Mouse (Mus musculus) midbrain, embryonic 11.5 days (tissue): ENCODE results near the gene Msi2. TPM values are rescaled to one million over a fixed set of nuclear protein-coding genes. Genes with fewer than 3 reads are reported as not detected.

Experiments used
- ATAC-seq: fragments of 200-750 bp; cut with Nextera tagmentation; 2 replicates; pipeline ENCODE4 v1.8.0; 2017; ENCODE audit warnings: moderate TSS enrichment, moderate library complexity; ENCODE audit not compliant: low FRiP score
- DNase-seq: peaks from one replicate; pipeline ENCODE4 v3.0.0; 2015; ENCODE audit warnings: low spot score; ENCODE audit errors: missing footprints
- H3K27ac ChIP-seq: fragments of 300-500 bp; sonication (generic); 2 replicates; pipeline ENCODE4 v1.5.1; 2014; ENCODE audit warnings: low read depth, low read length
- H3K27me3 ChIP-seq: fragments of 300-500 bp; sonication (generic); 2 replicates; pipeline ENCODE4 v1.6.1; 2014; ENCODE audit warnings: mild to moderate bottlenecking, low read length, moderate library complexity, mixed read lengths; ENCODE audit not compliant: control insufficient read depth, insufficient read depth
- H3K36me3 ChIP-seq: fragments of 300-500 bp; sonication (generic); 2 replicates; pipeline ENCODE4 v1.6.1; 2014; ENCODE audit warnings: mild to moderate bottlenecking, low read length, moderate library complexity, mixed read lengths; ENCODE audit not compliant: control insufficient read depth, insufficient read depth
- H3K4me1 ChIP-seq: fragments of 300-500 bp; sonication (generic); 2 replicates; pipeline ENCODE4 v1.6.1; 2014; ENCODE audit warnings: low read length; ENCODE audit not compliant: control insufficient read depth, insufficient read depth
- H3K4me2 ChIP-seq: fragments of 300-500 bp; sonication (generic); 2 replicates; pipeline ENCODE4 v1.6.1; 2014; ENCODE audit warnings: mild to moderate bottlenecking, moderate library complexity
- H3K4me3 ChIP-seq: fragments of 300-500 bp; sonication (generic); 2 replicates; pipeline ENCODE4 v1.5.1; 2014; ENCODE audit warnings: low read depth, low read length
- H3K9ac ChIP-seq: fragments of 300-500 bp; sonication (generic); 2 replicates; pipeline ENCODE4 v1.6.1; 2014; ENCODE audit warnings: low read length
- H3K9me3 ChIP-seq: fragments of 300-500 bp; sonication (generic); 2 replicates; pipeline ENCODE4 v1.6.1; 2016; ENCODE audit warnings: low read length; ENCODE audit not compliant: control insufficient read depth
- WGBS: fragments of 180-500 bp; shearing (Covaris S2); extraction: QIAGEN DNeasy Blood & Tissue Kit; methylation state at CpG from one replicate; pipeline ENCODE4 v1.1.7; 2014; 5-methylcytosine and 5-hydroxymethylcytosine counted together
- polyA plus RNA-seq: library from polyadenylated mRNA; unstranded; fragments of >200 nt; fragmentation: Nextera tagmentation; extraction: Ambion mirVana; gene quantifications from 2 replicates; pipeline ENCODE4 v1.2.1, GENCODE M21; 2014

Gene Msi2
- polyA plus RNA-seq, 1 experiment from 2014 or later: 27.0 TPM

GRCm38 (mm10) chr11:88583259-88583833 lies 135.0 kb downstream of the Msi2 start:
- H3K9ac ChIP-seq: peak overlapping the region; percentile 61
- ATAC-seq: peak; percentile 74

GRCm38 (mm10) chr11:88582781-88583180 lies 135.5 kb downstream of the Msi2 start:
- Histone ChIP-seq H3K9me3 (no peaks in the 10 kb centered on the region), H3K27ac (peak overlapping the region; percentile 97), H3K4me1 (peaks cover 78% of the 10 kb centered on the region), H3K36me3 (no peaks in the 10 kb centered on the region), H3K27me3 (no peaks in the 10 kb centered on the region), H3K4me3 (no peak overlapping the region), H3K9ac (peak overlapping the region; percentile 61), H3K4me2 (peak overlapping the region; percentile 39)
- 0 out of 2 replicates have a peak, but pooled peaks have one; percentile 7 for ATAC-seq
- DNase-seq: peak; percentile 96
- 2% methylated on average over 7 of the region's 7 CpGs for WGBS

More at GRCm38 (mm10) chr11:88583259-88583833, 135.0 kb downstream of the Msi2 start:
- H3K27ac ChIP-seq: peak overlapping the region; percentile 97
- H3K9me3 ChIP-seq: no peaks in the 10 kb centered on the region
- no peaks in the 10 kb centered on the region for H3K36me3 ChIP-seq
- WGBS: under 1% methylated on average over 8 of the region's 8 CpGs
- H3K4me1 ChIP-seq: peaks cover 82% of the 10 kb centered on the region
- peak; percentile 95 for DNase-seq
- H3K4me3 ChIP-seq: no peak overlapping the region
- H3K4me2 ChIP-seq: peak overlapping the region; percentile 39
- H3K27me3 ChIP-seq: no peaks in the 10 kb centered on the region

DNA sequence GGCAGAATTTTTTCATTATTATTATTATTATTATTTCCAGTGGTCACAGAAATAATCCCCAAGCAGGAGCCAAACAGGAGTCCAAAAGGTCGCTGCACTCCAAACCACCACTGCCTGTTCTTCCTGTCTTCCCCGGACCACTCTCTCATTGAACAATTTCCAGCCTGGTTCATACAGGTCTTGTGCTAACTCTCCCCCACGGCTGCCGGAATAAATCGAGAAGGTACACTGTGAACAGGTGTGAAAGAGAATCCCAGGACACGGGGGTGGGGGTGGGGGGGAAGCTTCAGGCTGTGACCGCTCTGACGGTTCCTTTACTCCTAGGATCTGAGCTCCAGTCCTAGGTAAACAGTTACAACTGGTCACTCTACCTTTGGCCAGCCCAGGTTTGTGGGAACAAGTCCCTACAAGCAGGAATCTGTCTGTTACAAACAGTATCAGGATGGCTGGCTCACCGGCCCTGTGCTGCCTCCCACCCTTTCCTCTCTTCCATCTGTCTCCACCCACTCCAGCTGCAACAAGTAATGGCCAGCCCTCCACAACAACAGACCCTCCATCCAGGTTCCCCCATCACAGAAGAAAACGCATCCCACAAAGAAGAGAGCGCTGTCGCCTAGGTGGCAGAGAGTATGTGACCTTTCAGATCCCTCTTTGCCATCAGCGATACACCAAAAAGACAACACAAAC lies 136.1 kb downstream of the Msi2 start:
- peak; percentile 10; the same call in 1 of the 2 replicates for ATAC-seq

DNA sequence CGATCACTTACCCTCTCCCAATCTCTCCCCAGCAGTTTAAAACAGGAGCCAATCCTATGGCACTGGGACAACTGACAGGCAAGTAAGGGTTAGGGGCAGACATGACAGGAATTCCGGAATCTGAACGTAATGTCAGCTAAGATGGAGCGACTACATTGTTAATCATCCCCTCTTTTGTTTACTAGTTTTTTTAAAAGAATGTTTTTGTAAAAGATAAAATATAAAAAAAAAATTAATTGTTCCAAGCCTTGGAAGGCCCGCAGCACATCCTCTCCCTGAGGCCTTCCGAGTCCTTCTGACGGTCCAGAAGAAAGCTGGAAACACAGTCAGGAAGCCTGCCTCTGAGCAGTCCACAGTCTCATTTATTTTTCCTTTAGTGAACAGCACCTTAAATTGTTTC lies 136.9 kb downstream of the Msi2 start:
- peaks cover 78% of the 10 kb centered on the region for H3K4me1 ChIP-seq
- DNase-seq: no peak
- no peaks in the 10 kb centered on the region for H3K9me3 ChIP-seq
- no peak for ATAC-seq
- WGBS: 61% methylated on average over 7 of the region's 7 CpGs
- peak overlapping the region; percentile 97 for H3K27ac ChIP-seq
- H3K9ac ChIP-seq: peak overlapping the region; percentile 61
- no peaks in the 10 kb centered on the region for H3K36me3 ChIP-seq
- no peak overlapping the region for H3K4me3 ChIP-seq
- no peak overlapping the region for H3K4me2 ChIP-seq
- no peaks in the 10 kb centered on the region for H3K27me3 ChIP-seq

More for the DNA sequence above, 136.1 kb downstream of the Msi2 start:
- H3K9ac ChIP-seq: peak overlapping the region; percentile 61
- H3K27me3 ChIP-seq: no peaks in the 10 kb centered on the region
- H3K4me2 ChIP-seq: peak overlapping the region; percentile 39
- WGBS: 13% methylated on average over 13 of the region's 13 CpGs
- peak overlapping the region; percentile 97 for H3K27ac ChIP-seq
- H3K4me1 ChIP-seq: peaks cover 78% of the 10 kb centered on the region
- DNase-seq: no peak
- H3K36me3 ChIP-seq: no peaks in the 10 kb centered on the region
- no peaks in the 10 kb centered on the region for H3K9me3 ChIP-seq
- no peak overlapping the region for H3K4me3 ChIP-seq

DNA sequence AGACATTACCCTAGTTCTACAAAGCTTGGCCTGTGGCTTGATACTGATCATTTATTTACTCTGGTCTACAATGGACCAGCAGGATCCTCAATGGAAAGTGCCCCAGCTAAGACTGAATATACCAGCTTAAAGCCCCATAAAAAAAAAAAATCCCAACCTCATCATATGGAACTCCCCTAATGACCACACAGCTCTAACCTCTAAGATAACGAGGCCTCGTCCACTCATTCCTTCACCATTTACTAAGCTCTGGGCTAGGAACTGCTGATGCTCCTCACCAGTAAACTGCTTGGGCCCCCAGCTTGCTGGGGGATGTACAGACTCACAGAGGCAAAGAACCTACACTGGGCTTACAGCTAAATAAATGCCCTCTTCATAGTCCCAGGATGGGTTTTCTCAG lies 139.6 kb downstream of the Msi2 start:
- no peaks in the 10 kb centered on the region for H3K36me3 ChIP-seq
- WGBS: 94% methylated on average over 2 of the region's 2 CpGs
- DNase-seq (no peak), ATAC-seq (no peak)
- peaks cover 67% of the 10 kb centered on the region for H3K4me1 ChIP-seq
- no peak overlapping the region for H3K9ac ChIP-seq
- H3K4me2 ChIP-seq: no peak overlapping the region
- H3K9me3 ChIP-seq: no peaks in the 10 kb centered on the region
- peak overlapping the region; percentile 15; the same call in 1 of the 2 replicates for H3K27ac ChIP-seq
- no peak overlapping the region for H3K4me3 ChIP-seq
- H3K27me3 ChIP-seq: no peaks in the 10 kb centered on the region

GRCm38 (mm10) chr11:88577076-88577475 lies 141.2 kb downstream of the Msi2 start:
- H3K4me2 ChIP-seq: no peak overlapping the region
- H3K9ac ChIP-seq: no peak overlapping the region
- H3K27me3 ChIP-seq: no peaks in the 10 kb centered on the region
- H3K9me3 ChIP-seq: no peaks in the 10 kb centered on the region
- H3K27ac ChIP-seq: no peak overlapping the region
- no peaks in the 10 kb centered on the region for H3K36me3 ChIP-seq
- WGBS: 78% methylated on average over 7 of the region's 7 CpGs
- H3K4me3 ChIP-seq: no peak overlapping the region
- no peak for DNase-seq
- no peak for ATAC-seq
- H3K4me1 ChIP-seq: peaks cover 51% of the 10 kb centered on the region

DNA sequence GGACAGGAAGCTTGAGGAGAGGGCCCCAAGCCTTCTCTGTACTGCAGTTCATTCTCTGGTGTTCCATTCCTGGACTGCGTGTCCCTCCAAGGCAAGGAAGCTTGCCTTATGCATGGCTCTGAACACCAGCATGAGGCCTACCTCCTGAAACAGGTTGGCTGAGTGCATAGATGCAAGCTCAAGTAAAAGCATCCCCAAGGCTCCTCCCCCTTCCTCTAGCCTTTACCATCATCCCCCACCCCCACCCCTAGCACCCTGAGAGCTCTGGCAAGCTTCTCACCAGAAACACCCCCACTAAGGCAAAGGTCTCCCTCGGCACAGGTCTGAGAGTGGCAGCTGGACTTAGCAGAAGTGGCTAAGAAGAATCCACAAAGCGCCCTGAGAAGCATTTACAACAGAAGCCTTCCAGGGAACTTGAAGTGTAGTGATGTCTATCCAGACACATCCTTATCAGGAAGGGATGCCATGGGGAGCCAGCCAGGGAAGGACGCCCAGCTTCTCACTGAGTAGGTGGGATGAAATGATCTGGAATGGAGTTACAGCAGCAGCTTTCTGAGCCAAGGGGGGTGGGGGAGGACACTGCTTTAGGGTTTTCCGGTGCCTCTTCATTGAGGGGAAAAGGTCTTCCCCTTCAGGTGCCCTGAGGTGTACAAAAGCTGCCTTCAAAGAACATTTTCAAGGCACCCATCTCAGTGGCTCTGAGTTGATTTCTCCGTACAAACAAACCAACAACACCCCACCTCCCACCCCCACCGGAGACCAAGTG lies 141.9 kb downstream of the Msi2 start:
- DNase-seq (no peak), ATAC-seq (no peak)
- H3K4me3 ChIP-seq: no peak overlapping the region
- H3K4me1 ChIP-seq: peaks cover 44% of the 10 kb centered on the region
- 57% methylated on average over 7 of the region's 7 CpGs for WGBS
- no peaks in the 10 kb centered on the region for H3K36me3 ChIP-seq
- no peak overlapping the region for H3K9ac ChIP-seq
- H3K4me2 ChIP-seq: no peak overlapping the region
- H3K9me3 ChIP-seq: no peaks in the 10 kb centered on the region
- no peaks in the 10 kb centered on the region for H3K27me3 ChIP-seq
- H3K27ac ChIP-seq: no peak overlapping the region

DNA sequence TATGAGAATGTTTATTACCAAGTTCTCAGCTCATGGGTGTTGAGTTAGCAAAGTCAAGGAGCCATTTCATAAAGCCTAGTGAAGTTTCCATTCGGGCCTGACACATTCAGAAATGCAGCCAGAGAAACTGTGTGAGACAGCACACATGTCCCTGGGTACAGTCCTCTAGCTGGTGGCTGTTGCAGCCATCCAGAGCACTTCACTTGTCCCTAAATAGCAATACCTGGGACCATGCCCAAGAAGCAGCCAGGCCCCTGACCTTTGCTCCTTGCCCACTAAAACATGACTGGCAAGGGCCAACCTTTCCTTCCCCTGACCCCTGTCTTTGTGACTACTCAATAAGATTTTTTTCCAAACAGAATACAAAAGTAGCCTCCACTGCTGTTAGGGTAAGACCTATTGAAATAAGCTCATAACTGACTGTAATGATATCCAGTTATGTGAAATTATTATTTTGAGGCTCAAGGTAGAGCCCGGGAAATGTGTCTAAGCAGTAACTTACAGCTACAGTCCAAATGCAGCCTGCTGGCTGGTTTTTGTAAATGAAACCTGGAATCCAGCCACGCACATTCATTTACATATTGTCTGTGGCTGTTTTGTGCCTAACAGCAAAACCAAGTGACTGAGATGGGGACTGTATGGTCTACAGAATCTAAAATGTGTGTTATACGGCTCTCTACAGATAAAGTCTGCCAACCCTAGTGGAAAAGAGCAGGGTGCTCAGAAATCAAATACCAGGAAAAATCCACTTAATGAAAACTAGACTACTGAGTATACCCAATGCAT lies 143.5 kb downstream of the Msi2 start:
- 80% methylated on average over 4 of the region's 4 CpGs for WGBS
- no peaks in the 10 kb centered on the region for H3K27me3 ChIP-seq
- no peak overlapping the region for H3K27ac ChIP-seq
- ATAC-seq (no peak), DNase-seq (no peak)
- no peak overlapping the region for H3K4me3 ChIP-seq
- peaks cover 33% of the 10 kb centered on the region for H3K4me1 ChIP-seq
- no peak overlapping the region for H3K4me2 ChIP-seq
- 0 out of 2 replicates have a peak, but pooled peaks cover 2% of the 10 kb centered on the region for H3K36me3 ChIP-seq
- H3K9ac ChIP-seq: no peak overlapping the region
- no peaks in the 10 kb centered on the region for H3K9me3 ChIP-seq
